Mouse (Mus musculus) right cerebral cortex, postnatal 4 days (tissue): ENCODE data around the gene C1galt1.

Experiments
- DNase-seq: peaks from one replicate; pipeline ENCODE4 v3.0.0-alpha.2; 2022

C1galt1 gene

DNA sequence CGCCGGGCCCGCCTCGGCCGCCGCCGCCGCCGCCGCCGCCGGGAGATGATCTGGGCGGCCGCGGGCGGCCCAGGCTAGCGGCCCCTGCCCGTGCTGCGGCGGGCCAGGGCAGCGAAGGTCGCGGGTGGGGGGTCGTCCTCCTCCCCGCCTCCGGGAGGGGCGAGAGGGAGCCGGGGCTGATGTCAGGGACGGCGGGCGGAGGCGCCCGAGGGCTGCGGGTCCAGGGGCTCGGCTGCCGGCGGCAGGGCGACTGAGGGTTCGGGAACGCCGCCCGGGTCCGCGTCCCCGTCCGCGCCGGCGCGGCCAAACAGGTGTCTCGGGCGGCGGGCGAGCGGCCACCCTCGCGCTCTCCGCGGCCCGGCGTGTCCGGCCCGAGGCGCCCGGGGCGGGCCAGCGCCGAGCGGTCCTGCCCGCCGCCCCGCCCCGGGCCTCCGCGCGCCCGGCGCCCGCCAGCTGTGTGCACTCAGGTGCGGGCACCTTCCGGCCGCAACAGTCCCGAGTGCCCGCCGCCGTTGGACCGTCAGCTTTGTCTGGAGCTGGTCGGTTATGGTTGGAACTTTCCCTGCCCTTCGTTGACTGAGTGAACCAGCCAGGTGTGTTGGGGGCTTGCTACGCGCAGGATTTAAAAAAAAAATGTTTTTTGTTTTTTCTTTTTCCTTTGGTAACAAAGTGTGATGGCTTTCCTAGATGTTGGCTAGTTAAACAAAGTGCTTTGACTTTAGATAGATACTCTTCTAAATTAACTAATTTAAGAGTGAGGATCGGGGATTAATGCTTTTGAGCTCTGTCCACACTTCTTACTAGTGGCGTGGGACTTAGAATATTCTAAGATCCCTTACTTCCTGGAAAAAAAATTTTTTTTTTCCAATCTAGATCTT lies at the start of gene C1galt1:
Gene C1galt1 (plus strand): TSS at position 41 of the 878 bp plus-strand sequence.
- DNase-seq: no peak

DNA sequence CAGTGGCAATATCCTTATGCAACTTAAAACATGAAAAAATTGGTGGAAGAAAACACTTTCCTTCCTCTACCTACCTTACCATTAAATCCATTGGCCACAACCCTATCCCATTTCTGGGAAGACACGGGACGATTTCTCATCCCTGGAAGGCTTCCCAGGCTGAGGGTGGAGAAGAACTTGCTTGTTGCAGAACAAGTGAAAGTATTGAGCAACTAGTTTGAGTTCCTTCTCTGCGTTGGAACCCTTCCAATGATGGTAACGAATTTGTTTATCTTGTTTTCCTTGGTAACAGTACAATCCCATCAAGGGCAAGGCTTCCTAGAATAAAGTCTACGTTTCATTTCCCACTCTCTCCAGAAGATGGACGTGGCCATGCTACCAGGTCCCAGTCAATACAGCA lies 44.7 kb upstream of the C1galt1 start:
- DNase-seq: no peak

DNA sequence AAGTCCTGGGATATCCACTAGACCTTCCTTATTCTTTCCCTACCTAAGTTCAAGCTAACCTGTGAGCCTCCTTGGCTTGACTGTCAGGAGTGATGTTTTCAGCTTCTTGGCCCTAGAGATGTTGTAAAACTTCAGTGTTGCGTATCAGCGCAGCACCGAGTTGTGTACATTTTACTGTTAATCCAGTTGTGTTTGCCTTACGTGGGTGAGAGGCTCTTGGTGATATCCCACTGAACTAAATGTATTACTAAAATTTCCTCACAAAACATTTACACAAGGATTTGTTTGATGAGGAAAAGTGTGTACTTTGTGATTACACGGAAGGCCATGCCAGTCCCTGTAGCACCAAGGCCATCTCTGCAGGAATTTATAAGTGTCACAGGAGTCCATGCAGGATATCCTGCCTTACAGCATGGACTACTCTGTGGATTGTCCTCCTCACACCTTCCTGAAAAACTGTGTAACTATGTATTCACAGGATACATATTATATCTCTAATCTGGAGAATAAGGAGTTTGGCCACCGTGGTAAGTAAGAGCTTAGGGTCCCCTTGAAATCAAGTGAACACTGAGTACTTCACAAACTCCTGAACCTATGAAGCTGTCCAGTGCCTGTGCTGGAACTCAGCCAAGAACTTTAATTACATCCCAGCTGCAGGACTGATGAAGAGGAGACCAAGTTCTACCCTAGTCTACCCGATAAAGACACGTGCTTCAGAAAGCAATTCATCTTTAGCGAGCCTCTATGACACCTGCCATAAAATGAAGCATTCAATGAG lies 40.7 kb upstream of the C1galt1 start:
- DNase-seq: no peak

DNA sequence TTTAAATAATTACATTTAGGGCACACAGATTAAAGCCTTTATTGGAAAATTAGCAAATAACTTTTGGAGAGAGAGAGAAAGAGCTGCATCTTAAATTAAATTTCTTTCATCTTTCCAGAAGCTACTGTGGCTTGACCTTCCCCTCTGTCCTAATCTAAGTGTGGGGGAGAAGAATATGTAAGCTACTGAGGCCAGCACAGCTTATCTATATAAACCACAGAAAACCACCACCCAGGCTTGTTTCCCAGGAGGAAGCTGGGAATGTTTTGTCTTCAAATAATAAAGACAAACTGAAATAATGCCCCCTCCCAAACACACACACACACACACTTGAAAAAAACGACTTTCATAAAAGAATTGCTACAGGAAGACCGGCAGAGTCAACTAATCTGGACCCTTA lies 30.5 kb upstream of the C1galt1 start:
- no peak for DNase-seq

DNA sequence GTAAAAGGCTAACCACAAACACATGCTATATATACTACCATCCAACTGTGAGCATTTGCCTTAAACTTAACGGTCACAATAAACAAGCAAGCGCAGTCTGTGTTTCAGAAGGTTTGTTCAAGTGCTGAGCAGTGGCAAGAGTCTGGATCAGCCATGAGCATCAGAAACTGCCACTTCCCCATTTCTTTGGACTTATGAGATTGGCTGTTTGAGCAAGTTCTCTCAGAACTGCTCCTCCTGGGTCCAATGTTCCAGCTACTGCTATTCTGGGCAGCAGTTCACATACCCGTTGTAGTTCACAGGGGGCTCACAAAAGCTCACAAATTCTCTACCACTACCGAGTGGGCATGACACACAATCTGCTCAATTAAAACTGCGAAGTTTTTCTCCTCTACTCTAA lies 28.4 kb upstream of the C1galt1 start:
- no peak for DNase-seq

DNA sequence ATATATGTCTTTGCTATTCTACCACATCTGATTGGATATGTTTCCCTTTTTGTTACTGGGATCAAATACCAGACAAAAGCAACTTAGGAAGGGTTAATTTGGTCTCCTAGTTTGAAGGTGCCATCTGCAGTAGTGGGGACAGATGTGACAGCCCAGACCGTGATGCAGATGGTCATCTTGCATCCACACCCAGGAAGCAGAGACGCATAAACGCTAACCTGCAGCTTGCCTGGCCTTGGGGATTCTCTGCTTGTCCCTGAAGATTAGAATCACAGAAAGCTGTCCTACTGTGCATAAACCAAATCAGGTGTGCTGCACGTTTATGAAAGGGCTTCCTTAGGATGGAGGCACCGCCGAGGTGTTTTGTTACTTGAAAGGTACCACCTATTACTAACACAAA lies 22.0 kb upstream of the C1galt1 start:
- DNase-seq: no peak

DNA sequence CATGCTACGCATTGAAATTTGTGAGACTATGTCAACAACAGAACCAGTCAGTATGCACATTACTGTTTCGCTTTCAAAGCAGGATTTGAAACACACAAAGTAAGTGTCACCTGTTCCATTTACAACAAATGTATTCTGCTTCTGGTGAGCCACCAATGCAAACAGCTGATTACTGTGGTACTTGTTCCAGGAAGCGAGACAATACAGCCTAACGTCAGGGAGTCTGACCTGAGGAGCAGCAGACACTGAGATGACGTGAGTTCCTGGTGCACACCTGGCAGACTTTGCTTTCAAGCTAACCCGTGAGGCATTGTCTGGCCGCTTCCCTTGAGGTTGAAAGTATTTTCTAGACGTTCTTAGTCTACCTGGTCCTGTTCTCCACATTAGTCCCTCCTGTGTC lies 13.8 kb upstream of the C1galt1 start:
- no peak for DNase-seq

DNA sequence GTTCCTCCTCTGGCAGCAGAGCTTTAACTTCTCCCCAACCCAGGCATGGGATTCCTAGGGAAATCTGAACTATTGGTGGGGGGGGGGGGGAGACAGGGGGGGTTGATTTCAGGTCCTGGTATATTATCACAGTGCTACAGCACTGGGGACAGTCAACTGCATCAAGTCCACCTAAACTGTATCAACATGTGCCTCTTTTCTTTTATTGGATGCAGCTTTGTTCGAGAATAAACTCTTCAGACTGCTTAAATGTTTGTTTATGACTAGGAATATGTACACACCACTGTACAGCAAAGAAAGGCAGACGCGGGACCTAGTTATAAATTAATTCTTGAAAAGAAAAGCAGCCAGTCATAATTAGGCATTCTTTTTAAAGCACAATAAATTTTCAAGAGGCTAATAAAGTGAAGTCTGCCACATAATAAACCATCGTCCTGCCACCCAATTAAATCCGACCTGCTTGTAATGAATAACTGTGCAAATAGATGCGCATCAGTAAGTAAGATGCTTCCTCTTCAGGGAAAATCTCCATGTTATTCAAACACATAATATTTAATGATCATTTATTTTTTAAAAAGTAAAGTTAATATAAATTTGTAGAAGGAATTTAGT lies 12.0 kb upstream of the C1galt1 start:
- DNase-seq: no peak

DNA sequence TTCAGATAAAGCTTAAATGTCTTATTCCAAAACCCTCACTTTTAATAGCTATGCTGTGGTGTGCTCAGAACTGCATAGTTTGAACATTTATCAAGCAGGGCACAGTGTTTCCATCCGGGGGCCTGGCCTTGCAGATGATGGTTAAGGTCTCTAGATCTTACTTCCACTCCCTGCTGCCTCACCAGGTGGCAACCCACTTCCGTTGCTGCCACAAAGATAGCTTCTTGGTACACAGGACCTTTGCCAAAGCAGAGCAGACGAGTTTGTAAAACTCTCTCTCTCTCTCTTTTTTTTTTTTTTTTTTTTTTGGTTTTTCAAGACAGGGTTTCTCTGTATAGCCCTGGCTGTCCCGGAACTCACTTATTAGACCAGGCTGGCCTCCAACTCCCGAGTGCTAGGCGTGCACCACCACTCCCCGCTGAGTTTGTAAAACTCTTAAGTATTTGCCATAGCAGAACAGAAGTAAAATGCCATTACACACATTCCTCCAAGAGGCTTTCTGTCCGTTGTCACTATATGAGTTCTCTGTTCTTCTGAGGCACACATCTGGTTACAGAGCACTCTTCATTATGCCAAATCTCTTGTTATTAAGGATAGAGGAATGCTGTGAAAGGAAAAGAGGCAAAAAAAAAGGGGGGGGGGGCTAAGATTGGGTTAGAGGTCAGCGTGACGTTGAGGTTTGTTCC lies 773 bp upstream of the C1galt1 start:
- no peak for DNase-seq

DNA sequence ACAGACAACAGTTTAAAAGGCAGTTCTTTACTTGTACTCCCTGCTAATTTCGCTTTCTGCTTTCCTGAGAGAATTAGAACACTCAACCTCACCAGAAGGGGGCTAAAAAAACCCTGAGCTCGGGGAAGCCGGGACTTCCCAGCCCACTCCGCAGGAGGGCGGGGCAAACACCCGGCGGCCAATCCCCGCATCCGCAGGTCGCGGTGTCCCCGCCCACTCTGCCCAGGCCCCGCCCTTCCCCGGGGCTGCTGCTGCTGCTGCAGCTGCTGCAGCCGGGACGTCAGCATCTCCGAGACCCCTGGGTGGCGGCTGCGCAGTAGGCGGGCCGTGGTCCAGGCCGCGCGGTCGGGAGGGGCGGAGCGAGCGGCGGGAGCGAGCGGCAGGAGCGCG lies 235 bp upstream of the C1galt1 start:
- peak; percentile 97 for DNase-seq

DNA sequence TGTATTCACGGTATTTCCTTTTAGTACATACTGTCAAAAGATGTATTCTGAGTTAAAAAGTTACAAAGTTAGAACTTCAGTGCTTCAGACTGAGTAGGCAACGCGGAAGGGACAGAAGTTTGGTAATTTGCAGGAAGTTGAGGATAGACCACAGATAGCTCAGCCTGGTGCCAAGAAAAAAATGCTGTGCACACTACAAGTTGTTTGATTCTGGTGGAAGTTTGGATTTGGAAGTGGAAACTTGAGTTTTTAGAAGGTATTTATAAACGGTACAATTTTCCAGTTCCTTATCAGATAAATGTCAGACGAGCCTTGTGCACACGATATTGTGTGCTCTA lies 1.0 kb downstream of the C1galt1 start:
- DNase-seq: no peak

DNA sequence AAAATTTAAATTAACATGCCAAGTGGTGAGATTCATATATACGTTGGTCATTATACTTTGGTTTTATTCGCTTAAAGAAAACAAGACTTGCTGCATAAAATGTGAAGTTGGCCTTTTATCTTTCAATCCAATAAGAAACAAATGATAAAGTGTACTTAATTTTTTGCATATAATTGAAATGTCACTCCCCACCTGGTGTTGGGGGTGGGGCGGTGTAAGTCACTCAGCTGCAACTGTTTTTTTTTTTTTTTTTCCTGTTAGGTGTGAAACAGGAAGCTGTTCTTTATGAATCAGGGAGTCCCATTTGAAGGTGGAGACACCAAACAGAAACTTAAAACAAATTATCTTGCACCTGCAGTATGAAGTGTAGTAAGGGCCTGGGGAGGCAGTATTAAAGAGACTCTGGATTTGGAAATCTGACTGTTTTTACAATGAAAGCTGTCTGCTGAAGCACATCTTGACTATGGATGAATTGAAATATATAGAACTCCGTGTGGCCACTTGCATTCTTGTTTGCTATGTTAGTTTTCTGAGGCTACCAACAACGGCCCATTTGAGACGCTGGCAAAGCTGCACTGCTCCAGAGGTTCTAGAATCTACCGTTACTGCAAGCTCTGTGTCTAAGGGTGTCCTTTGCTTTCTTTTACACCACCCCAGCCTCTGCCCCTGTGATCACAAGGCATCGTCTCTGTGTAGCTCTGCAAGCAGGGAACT lies 2.2 kb downstream of the C1galt1 start:
- no peak for DNase-seq

DNA sequence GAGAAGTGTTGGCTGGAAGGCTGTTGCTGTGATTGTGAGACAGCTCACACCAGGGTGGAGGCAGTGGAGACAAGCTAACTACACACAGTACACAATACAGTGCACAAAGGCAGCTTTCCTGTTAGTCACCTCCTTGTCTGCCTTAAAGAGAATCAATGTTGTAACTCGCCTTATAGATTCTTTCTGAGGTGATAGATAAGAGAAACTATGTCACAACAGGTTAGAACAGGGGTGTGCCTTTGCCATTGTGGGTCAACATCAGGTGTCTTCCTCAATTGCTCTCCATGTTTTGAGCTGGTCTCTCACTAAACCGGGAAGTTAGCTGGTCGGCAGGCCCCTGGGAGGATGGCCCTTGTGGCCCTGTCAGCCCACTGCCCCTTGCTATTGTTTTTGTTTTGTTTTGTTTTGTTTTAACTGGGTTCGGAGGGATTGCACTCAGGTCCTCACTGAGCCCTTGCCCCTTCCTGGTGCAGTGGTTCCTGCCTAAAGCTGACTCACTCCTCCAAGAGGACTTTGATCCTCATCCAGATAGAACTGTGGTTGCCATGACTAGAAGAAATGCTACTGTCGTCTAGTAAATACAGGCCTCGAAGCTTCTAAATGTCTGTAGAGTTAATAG lies 3.4 kb downstream of the C1galt1 start:
- no peak for DNase-seq

DNA sequence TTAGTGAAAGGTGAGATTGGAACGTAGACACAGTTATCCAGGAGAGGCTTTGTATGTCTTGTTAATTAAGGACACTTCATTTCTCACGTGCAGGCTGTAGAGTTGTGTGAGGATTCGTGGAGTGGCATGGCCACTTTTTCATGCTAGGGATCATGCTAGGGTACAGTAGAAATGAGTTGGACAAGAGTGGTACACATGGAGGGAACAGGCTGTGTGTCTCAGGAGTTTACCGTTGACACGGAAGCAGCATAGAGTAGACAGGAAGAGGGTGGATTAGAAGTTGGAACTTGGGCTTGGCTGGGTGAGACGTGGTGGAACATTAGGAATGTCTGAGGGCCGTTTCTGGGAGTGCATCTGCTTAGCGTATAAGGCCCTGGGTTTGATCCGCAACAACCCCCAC lies 4.1 kb downstream of the C1galt1 start:
- DNase-seq: no peak

DNA sequence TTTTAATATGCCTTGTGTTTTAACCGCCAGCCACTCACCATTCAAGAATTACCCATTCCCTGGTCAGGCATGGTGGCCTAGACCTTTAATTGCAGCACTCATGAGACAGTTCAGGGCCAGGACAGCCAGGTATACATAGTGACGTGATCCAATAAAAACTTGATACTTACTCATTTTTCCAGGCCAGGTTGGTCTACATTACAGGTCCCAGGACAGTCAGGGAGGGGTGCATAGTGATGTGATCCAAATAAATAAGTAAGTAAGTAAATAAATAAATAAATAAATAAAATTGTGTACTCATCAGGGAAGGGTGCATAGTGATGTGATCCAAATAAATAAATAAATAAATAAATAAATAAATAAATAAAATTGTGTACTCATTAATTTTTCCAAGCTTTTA lies 6.4 kb downstream of the C1galt1 start:
- DNase-seq: no peak

DNA sequence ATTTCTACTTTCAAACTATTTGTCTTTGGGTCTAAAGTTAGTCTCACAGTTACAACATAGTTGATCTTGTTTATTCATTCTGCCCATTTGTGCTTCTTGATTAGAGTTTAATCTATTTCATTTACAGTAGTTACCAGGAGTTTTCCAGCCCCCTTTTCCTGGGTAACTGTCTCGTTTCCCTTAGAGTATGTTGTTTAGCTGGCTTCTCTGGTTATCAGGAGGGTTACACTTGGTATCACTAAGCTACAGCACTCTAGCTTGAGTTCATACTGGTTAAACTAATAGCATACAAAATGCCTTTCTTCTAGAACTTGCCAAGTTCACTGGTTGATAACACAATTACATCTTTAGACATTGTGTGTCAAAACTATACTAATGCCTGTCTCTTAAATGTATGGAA lies 8.3 kb downstream of the C1galt1 start:
- DNase-seq: no peak

DNA sequence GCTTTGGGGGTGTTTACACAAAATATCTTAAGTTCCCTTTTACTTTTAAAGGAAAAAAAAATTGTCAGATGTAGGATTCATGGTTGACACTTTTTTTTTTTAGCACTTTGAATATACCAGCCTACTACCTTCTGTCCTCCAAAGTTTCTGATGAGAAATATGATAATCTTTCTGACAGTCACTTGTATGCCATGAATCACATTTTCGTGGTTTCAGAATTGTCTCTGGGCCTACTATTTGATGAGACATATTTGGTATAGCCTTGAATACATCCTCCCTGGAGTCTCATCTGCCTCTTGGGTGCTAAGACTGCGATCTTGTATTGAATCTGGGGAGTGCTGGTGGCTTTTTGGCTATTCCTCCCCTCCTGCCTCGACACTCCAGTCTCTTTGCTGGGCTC lies 8.8 kb downstream of the C1galt1 start:
- DNase-seq: no peak

DNA sequence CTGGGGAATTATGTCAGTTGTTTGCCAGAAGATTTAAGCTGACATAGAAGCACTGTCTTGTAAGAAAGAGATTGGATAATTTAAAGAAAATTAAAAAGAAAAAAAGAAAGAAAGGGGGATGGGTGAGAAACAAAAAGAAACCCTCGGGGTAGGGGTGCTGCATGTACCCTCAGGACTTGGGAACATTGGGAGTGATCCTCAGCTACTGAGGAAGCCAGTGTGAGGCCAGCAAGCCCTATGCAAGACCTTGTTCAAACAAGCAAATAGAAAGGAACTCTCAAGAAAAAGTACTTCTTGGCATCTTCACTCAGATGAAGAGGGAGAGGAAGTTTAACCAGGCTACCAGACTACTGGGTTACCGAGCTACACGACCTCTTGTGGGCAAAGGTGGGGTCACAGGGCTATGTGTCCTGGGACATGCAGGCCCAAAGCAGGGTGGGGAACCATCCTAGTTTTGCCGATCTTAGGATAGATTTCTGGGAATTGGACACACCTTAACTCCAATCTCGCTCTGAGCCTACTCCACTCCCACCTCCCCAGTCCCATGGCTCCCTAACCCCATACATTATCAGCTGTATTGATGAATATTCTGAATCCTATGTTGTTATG lies 12.1 kb downstream of the C1galt1 start:
- no peak for DNase-seq

DNA sequence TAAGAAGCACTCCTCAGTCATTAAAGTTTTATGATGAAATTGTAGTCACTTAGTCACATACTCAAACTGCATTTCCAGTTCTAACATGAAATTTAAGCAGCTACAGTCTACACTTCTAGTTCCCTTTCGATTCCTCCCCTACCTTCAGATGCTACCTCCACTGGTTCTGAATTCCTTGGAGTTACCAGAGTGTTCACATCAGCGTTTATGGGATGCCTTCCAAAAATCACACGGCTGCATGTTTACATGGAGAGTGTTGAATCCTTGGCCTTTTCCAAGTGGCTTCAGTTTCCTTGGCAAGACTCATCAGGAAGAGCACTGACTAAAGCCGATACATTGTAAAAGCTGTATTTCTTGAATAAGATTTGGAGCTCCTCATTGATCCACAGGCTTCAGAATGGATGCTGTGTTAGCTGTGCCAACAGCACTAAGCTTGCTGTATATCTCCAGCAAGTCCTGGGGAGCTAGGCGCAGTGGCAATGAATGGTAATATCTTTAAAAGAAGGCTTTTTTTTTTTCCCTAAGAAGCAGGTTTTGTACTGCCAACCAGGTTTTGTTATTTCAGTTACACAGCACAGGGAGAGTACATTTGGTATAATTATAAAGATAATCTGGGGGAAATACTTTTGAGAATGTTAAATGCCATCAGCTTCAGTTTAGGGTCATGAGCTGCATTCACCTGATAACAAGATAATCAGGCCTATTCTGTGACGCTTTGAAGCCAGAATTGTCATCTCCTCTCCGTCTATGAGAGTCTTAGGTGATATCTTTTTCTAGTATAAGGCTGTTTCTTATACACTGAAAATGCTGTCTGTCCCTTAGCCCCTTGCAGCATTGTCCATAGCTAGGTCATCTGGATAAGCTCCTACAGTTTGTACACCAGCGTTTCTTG lies 13.0 kb downstream of the C1galt1 start:
- DNase-seq: no peak

DNA sequence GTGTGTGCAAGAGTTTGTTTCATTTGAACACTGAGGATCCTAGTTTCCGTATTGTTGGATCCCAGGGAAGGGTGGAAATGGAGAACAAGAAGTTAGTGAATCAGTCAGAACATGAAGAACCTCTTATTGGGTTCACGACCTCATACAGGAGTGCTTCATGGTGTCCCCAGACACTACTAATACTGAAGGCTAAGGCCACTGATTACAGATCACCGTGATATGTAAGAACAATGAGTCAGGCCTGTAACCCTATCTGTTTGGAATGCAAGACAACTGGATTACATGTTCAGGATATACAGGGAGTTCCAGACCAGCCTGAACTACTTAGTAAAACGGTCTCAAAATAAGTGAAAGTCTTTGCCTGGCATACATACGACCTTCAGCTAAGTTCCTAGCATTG lies 13.9 kb downstream of the C1galt1 start:
- DNase-seq: no peak

DNA sequence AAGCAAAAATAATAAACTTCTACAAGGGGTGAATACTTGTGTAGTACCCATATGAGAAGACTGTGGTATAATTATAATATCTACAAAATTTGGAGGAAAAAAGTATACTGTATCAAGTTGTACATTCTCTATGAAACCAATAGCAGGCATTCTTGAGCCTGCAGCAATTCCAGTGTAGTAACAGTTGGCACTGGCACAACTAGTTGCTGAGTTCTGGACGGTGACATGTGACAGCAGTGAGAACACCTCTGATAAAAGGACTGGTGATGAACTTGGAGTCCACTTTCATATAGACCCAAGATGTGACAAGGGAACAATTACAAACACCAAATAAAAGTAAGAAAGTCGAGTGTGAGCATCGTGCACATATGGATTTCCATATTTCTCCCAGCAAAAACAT lies 14.5 kb downstream of the C1galt1 start:
- no peak for DNase-seq
